Mouse (Mus musculus) cerebellum, adult 2 months (tissue): ENCODE measurements at regions not wholly inside any gene's neighbourhood (a gene's known extent, or its start where the extent isn't known, plus 50 kb on each side); places are given as distances from the start of the nearest gene placed in this dataset.

ENCODE experiments used
- CTCF ChIP-seq: fragments of 200-500 bp; IDR thresholded peaks from 2 replicates; pipeline ENCODE4 v1.5.1; 2011; ENCODE audit warnings: low read depth, mild to moderate bottlenecking, control low read depth, low read length, moderate library complexity, borderline replicate concordance; ENCODE audit not compliant: insufficient read depth
- POLR2A ChIP-seq: fragments of 200-500 bp; IDR thresholded peaks from 2 replicates; pipeline ENCODE4 v1.6.1; 2011; ENCODE audit warnings: low read length, control low read depth, borderline replicate concordance; ENCODE audit not compliant: insufficient read depth

- TF ChIP-seq POLR2A (no peak), CTCF (no peak)
These were observed 83.8 kb downstream of the Pgr15l start for GRCm38 (mm10) chrX:97156155-97156554.
